Mouse (Mus musculus): ENCODE measurements around the gene Fubp3. TPM values are rescaled to one million over a fixed set of nuclear protein-coding genes. Genes with fewer than 3 reads are reported as not detected.
A peak's percentile ranks its signal among the peaks of the same experiment; 100 is the strongest.

Fubp3 gene
- 82.7 and 86.9 TPM in 2 replicates for polyA plus RNA-seq (2014; fragmentation: Nextera tagmentation; extraction: Ambion mirVana)

DNA sequence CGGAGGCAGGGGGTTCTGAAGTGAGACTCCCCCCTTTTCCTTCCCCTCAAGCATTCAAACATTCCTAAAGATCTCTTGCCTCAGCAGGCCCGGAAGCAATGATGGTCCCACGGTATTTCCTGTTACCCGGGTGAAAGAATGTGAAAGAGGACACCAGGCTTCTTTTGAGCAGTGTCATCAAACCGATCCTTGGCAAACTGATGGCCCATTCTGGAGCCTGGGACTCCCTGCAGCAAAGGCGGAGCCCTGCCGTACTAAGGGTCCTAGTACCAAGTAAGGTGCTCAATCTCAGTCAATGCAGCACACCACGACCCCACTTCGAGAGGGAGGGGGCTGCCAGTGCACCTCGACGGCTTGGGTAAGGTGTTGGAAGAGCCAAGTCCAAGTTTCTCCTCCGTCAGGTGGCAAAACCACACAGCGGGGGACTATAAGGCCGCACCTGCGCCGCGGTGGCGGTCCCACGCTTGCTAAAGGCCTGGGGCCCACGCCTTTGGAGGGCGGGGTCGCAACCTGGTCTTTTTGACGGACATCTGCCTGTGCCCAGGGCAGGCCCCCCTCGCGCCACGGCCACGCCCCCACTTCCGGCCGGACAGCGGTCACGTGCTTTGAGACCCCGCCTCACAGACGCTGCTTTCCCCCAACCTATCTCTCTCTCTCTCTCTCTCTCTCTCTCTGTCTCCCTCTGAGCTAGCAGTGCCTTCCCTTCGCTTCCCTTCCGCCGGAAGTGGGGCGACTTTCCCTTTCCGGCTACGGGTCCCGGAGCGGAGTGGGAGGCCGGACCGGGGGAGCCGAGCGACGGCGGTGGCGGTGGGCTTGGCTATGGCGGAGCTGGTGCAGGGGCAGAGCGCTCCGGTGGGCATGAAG, at the start of gene Fubp3:
Gene Fubp3, plus strand, starts transcription at position 601 of the 864 bp plus-strand sequence.
- no peaks in the 10 kb centered on the region for H3K36me3 ChIP-seq (ENCODE audit: control insufficient read depth, insufficient read depth, low read length)
- under 1% methylated on average over 51 of the region's 51 CpGs for WGBS
- DNase-seq (ENCODE audit: low spot score) (peak; percentile 93), ATAC-seq (ENCODE audit: low FRiP score) (peak; percentile 96)
- peaks cover 3% of the 10 kb centered on the region; the same call in 1 of the 2 replicates for H3K4me1 ChIP-seq (replicated peaks; ENCODE audit: control insufficient read depth, insufficient read depth, low read length)
- H3K9me3 ChIP-seq (ENCODE audit: control insufficient read depth, low read length) = no peaks in the 10 kb centered on the region
- H3K4me2 ChIP-seq (replicated peaks; ENCODE audit: low read depth, low read length) = peak within 1 kb of the TSS; percentile 86
- H3K27me3 ChIP-seq (ENCODE audit: control insufficient read depth, insufficient read depth, low read length) = no peaks in the 10 kb centered on the region
- H3K27ac ChIP-seq (ENCODE audit: low read depth, low read length) = peak within 1 kb of the TSS; percentile 80
- peak within 1 kb of the TSS; percentile 90 for H3K9ac ChIP-seq (ENCODE audit: low read depth, low read length)
- H3K4me3 ChIP-seq (ENCODE audit: low read depth, low read length) = peak within 1 kb of the TSS; percentile 88

DNA sequence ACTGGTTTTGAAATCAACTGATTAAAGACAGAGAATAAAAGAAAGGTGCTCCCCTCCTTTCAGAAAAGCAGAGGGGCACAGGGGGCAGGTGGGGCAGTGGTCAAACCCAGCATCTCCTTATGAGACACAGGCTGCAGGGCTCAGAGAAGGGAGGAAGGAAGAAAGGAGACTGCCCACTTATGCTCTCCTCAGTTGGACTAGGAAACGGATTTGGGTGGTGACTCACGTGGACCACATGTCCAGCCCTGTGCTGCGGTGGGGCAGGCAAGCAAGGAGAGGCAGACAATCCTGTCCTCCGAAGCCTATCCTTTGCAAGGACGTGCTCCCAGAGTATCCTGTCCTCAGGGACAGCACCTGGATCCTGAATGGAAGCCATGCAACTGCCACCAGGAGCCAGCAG, 47.8 kb upstream of the Fubp3 start:
- 80% methylated on average over 5 of the region's 5 CpGs for WGBS
- no peak for ATAC-seq (ENCODE audit: low FRiP score)
- no peak for DNase-seq (ENCODE audit: low spot score)
- H3K9me3 ChIP-seq (ENCODE audit: control insufficient read depth, low read length) = no peaks in the 10 kb centered on the region
- no peaks in the 10 kb centered on the region for H3K36me3 ChIP-seq (ENCODE audit: control insufficient read depth, insufficient read depth, low read length)
- no peak overlapping the region for H3K27ac ChIP-seq (ENCODE audit: low read depth, low read length)
- H3K4me1 ChIP-seq (replicated peaks; ENCODE audit: control insufficient read depth, insufficient read depth, low read length) = 0 out of 2 replicates have a peak, but pooled peaks cover 3% of the 10 kb centered on the region
- no peak overlapping the region for H3K4me3 ChIP-seq (ENCODE audit: low read depth, low read length)
- H3K4me2 ChIP-seq (replicated peaks; ENCODE audit: low read depth, low read length) = no peak overlapping the region
- no peak overlapping the region for H3K9ac ChIP-seq (ENCODE audit: low read depth, low read length)
- peaks cover 4% of the 10 kb centered on the region; the same call in 1 of the 2 replicates for H3K27me3 ChIP-seq (ENCODE audit: control insufficient read depth, insufficient read depth, low read length)

- Histone ChIP-seq H3K4me1 (replicated peaks; ENCODE audit: control insufficient read depth, insufficient read depth, low read length) (0 out of 2 replicates have a peak, but pooled peaks cover 3% of the 10 kb centered on the region), H3K4me3 (ENCODE audit: low read depth, low read length) (no peak overlapping the region), H3K36me3 (ENCODE audit: control insufficient read depth, insufficient read depth, low read length) (no peaks in the 10 kb centered on the region), H3K27ac (ENCODE audit: low read depth, low read length) (no peak overlapping the region), H3K9ac (ENCODE audit: low read depth, low read length) (no peak overlapping the region), H3K4me2 (replicated peaks; ENCODE audit: low read depth, low read length) (no peak overlapping the region), H3K27me3 (ENCODE audit: control insufficient read depth, insufficient read depth, low read length) (peaks cover 4% of the 10 kb centered on the region; the same call in 1 of the 2 replicates), H3K9me3 (ENCODE audit: control insufficient read depth, low read length) (no peaks in the 10 kb centered on the region)
- ATAC-seq (ENCODE audit: low FRiP score) (no peak), DNase-seq (ENCODE audit: low spot score) (peak; percentile 34)
- 21% methylated on average over 10 of the region's 10 CpGs for WGBS
Measured at GRCm38 (mm10) chr2:31525778-31526177, 46.7 kb upstream of the Fubp3 start.

DNA sequence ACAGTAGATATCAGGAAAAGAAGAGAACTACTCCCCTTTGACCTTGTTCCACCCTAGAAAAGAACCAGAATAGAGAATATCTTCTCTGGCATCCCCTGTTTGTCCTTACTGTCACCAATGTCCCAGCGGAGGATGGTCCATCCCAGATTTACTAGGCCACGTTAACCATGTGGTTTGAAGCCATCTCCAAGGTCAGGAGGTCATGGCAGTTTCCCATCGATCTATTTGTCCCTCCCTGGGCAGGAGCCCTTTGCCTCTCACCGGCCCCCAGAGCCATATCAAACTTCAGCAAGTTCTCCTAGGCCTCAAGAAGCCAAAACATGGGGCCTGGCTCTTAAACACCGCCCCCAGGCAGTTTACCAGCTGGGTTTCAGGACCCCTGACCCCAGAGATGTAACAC, 42.2 kb upstream of the Fubp3 start:
- Histone ChIP-seq H3K27me3 (ENCODE audit: control insufficient read depth, insufficient read depth, low read length) (0 out of 2 replicates have a peak, but pooled peaks cover 2% of the 10 kb centered on the region), H3K4me3 (ENCODE audit: low read depth, low read length) (no peak overlapping the region), H3K9me3 (ENCODE audit: control insufficient read depth, low read length) (no peaks in the 10 kb centered on the region), H3K9ac (ENCODE audit: low read depth, low read length) (no peak overlapping the region), H3K4me2 (replicated peaks; ENCODE audit: low read depth, low read length) (no peak overlapping the region), H3K4me1 (replicated peaks; ENCODE audit: control insufficient read depth, insufficient read depth, low read length) (0 out of 2 replicates have a peak, but pooled peaks cover 3% of the 10 kb centered on the region), H3K36me3 (ENCODE audit: control insufficient read depth, insufficient read depth, low read length) (no peaks in the 10 kb centered on the region), H3K27ac (ENCODE audit: low read depth, low read length) (no peak overlapping the region)
- DNase-seq (ENCODE audit: low spot score) = no peak
- no peak for ATAC-seq (ENCODE audit: low FRiP score)
- 46% methylated on average over 5 of the region's 5 CpGs for WGBS

GRCm38 (mm10) chr2:31537054-31537453, 35.4 kb upstream of the Fubp3 start:
- DNase-seq (ENCODE audit: low spot score) = no peak

GRCm38 (mm10) chr2:31538745-31539144, 33.7 kb upstream of the Fubp3 start:
- ATAC-seq (ENCODE audit: low FRiP score) = no peak
- no peak overlapping the region for H3K27ac ChIP-seq (ENCODE audit: low read depth, low read length)
- H3K27me3 ChIP-seq (ENCODE audit: control insufficient read depth, insufficient read depth, low read length) = 0 out of 2 replicates have a peak, but pooled peaks cover 2% of the 10 kb centered on the region

More at GRCm38 (mm10) chr2:31537054-31537453, 35.4 kb upstream of the Fubp3 start:
- no peaks in the 10 kb centered on the region for H3K9me3 ChIP-seq (ENCODE audit: control insufficient read depth, low read length)
- WGBS = 77% methylated on average over 5 of the region's 5 CpGs
- no peak for ATAC-seq (ENCODE audit: low FRiP score)
- H3K36me3 ChIP-seq (ENCODE audit: control insufficient read depth, insufficient read depth, low read length) = no peaks in the 10 kb centered on the region
- no peak overlapping the region for H3K4me3 ChIP-seq (ENCODE audit: low read depth, low read length)
- H3K4me1 ChIP-seq (replicated peaks; ENCODE audit: control insufficient read depth, insufficient read depth, low read length) = no peaks in the 10 kb centered on the region
- 0 out of 2 replicates have a peak, but pooled peaks cover 2% of the 10 kb centered on the region for H3K27me3 ChIP-seq (ENCODE audit: control insufficient read depth, insufficient read depth, low read length)
- no peak overlapping the region for H3K4me2 ChIP-seq (replicated peaks; ENCODE audit: low read depth, low read length)
- H3K27ac ChIP-seq (ENCODE audit: low read depth, low read length) = no peak overlapping the region
- H3K9ac ChIP-seq (ENCODE audit: low read depth, low read length) = no peak overlapping the region

DNA sequence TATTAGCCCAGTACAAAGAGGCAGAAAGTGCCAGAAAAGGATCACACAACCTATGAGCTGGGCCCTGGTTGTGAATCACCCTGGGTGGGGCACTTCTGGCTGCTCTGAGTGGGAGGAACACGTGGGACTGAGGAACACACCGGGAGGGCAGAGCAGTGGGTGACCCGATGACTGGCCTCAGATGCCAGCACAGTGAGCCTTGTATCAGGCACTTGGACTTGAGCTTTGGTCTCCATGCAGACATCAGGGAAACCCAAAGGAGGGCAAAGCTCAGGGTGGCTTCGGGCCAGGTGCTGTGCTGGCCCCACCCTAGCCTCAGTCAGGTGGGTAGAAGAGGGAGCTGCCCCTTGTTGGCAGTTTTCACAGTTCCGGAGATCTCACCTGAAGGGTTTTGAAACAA, 30.9 kb upstream of the Fubp3 start:
- H3K27me3 ChIP-seq (ENCODE audit: control insufficient read depth, insufficient read depth, low read length) = 0 out of 2 replicates have a peak, but pooled peaks cover 2% of the 10 kb centered on the region
- 95% methylated on average over 5 of the region's 5 CpGs for WGBS
- H3K4me1 ChIP-seq (replicated peaks; ENCODE audit: control insufficient read depth, insufficient read depth, low read length) = no peaks in the 10 kb centered on the region
- no peaks in the 10 kb centered on the region for H3K9me3 ChIP-seq (ENCODE audit: control insufficient read depth, low read length)
- H3K36me3 ChIP-seq (ENCODE audit: control insufficient read depth, insufficient read depth, low read length) = no peaks in the 10 kb centered on the region
- no peak overlapping the region for H3K27ac ChIP-seq (ENCODE audit: low read depth, low read length)
- H3K4me3 ChIP-seq (ENCODE audit: low read depth, low read length) = no peak overlapping the region
- DNase-seq (ENCODE audit: low spot score) (no peak), ATAC-seq (ENCODE audit: low FRiP score) (no peak)
- H3K9ac ChIP-seq (ENCODE audit: low read depth, low read length) = no peak overlapping the region
- H3K4me2 ChIP-seq (replicated peaks; ENCODE audit: low read depth, low read length) = no peak overlapping the region

More at GRCm38 (mm10) chr2:31538745-31539144, 33.7 kb upstream of the Fubp3 start:
- DNase-seq (ENCODE audit: low spot score) = no peak
- H3K4me2 ChIP-seq (replicated peaks; ENCODE audit: low read depth, low read length) = no peak overlapping the region
- no peak overlapping the region for H3K4me3 ChIP-seq (ENCODE audit: low read depth, low read length)
- no peaks in the 10 kb centered on the region for H3K36me3 ChIP-seq (ENCODE audit: control insufficient read depth, insufficient read depth, low read length)
- H3K4me1 ChIP-seq (replicated peaks; ENCODE audit: control insufficient read depth, insufficient read depth, low read length) = no peaks in the 10 kb centered on the region
- no peaks in the 10 kb centered on the region for H3K9me3 ChIP-seq (ENCODE audit: control insufficient read depth, low read length)
- H3K9ac ChIP-seq (ENCODE audit: low read depth, low read length) = no peak overlapping the region
- 77% methylated on average over 5 of the region's 5 CpGs for WGBS

GRCm38 (mm10) chr2:31547726-31548125, 24.7 kb upstream of the Fubp3 start:
- no peak for ATAC-seq (ENCODE audit: low FRiP score)
- no peaks in the 10 kb centered on the region for H3K27me3 ChIP-seq (ENCODE audit: control insufficient read depth, insufficient read depth, low read length)
- H3K36me3 ChIP-seq (ENCODE audit: control insufficient read depth, insufficient read depth, low read length) = no peaks in the 10 kb centered on the region
- no peaks in the 10 kb centered on the region for H3K4me1 ChIP-seq (replicated peaks; ENCODE audit: control insufficient read depth, insufficient read depth, low read length)
- no peak overlapping the region for H3K4me3 ChIP-seq (ENCODE audit: low read depth, low read length)
- WGBS = 70% methylated on average over 11 of the region's 11 CpGs
- H3K9ac ChIP-seq (ENCODE audit: low read depth, low read length) = no peak overlapping the region
- H3K4me2 ChIP-seq (replicated peaks; ENCODE audit: low read depth, low read length) = no peak overlapping the region
- no peak overlapping the region for H3K27ac ChIP-seq (ENCODE audit: low read depth, low read length)
- H3K9me3 ChIP-seq (ENCODE audit: control insufficient read depth, low read length) = no peaks in the 10 kb centered on the region
- DNase-seq (ENCODE audit: low spot score) = no peak
